Mouse (Mus musculus) thymus, adult 18-20 months (tissue): ENCODE measurements around the gene Tctex1d1.

ENCODE experiments used
- DNase-seq, 2 experiments: peaks; one replicate each; pipeline ENCODE4 v3.0.0; 2022; ENCODE audit warnings: mixed read lengths in 2 of 2

The Tctex1d1 gene

GRCm38 (mm10) chr4:102978440-102978839 lies at the start of gene Tctex1d1:
Tctex1d1 (plus strand) TSS chr4:102978606.
- DNase-seq, result no peak

GRCm38 (mm10) chr4:102929491-102929890 lies 48.9 kb upstream of the Tctex1d1 start:
- no peak for DNase-seq

- no peak for DNase-seq
These were observed 47.7 kb upstream of the Tctex1d1 start for GRCm38 (mm10) chr4:102930679-102931078.

- DNase-seq, result no peak
These were observed 38.1 kb upstream of the Tctex1d1 start for GRCm38 (mm10) chr4:102940266-102940665.

GRCm38 (mm10) chr4:102940738-102941137 lies 37.7 kb upstream of the Tctex1d1 start:
- DNase-seq, result no peak

GRCm38 (mm10) chr4:102944325-102944724 lies 34.1 kb upstream of the Tctex1d1 start:
- no peak for DNase-seq

GRCm38 (mm10) chr4:102952476-102952875 lies 25.9 kb upstream of the Tctex1d1 start:
- no peak for DNase-seq

GRCm38 (mm10) chr4:102955294-102955956 lies 23.0 kb upstream of the Tctex1d1 start:
- no peak for DNase-seq

GRCm38 (mm10) chr4:102959409-102959808 lies 19.0 kb upstream of the Tctex1d1 start:
- no peak for DNase-seq

GRCm38 (mm10) chr4:102964174-102964573 lies 14.2 kb upstream of the Tctex1d1 start:
- DNase-seq, result no peak

GRCm38 (mm10) chr4:102967811-102968210 lies 10.6 kb upstream of the Tctex1d1 start:
- no peak for DNase-seq

GRCm38 (mm10) chr4:102969599-102969998 lies 8.8 kb upstream of the Tctex1d1 start:
- DNase-seq, result no peak

GRCm38 (mm10) chr4:102971159-102971558 lies 7.2 kb upstream of the Tctex1d1 start:
- no peak for DNase-seq

GRCm38 (mm10) chr4:102972071-102972470 lies 6.3 kb upstream of the Tctex1d1 start:
- no peak for DNase-seq

- DNase-seq, result no peak
These were observed 4.2 kb upstream of the Tctex1d1 start for GRCm38 (mm10) chr4:102974172-102974571.

GRCm38 (mm10) chr4:102976290-102977275 lies 1.8 kb upstream of the Tctex1d1 start:
- no peak for DNase-seq

GRCm38 (mm10) chr4:102977778-102978321 lies 556 bp upstream of the Tctex1d1 start:
- no peak for DNase-seq

GRCm38 (mm10) chr4:102979385-102979784 lies 979 bp downstream of the Tctex1d1 start:
- no peak for DNase-seq

- no peak for DNase-seq
These were observed 3.3 kb downstream of the Tctex1d1 start for GRCm38 (mm10) chr4:102981709-102982108.

GRCm38 (mm10) chr4:102986173-102986572 lies 7.8 kb downstream of the Tctex1d1 start:
- DNase-seq, result no peak

- DNase-seq, result no peak
These were observed 8.5 kb downstream of the Tctex1d1 start for GRCm38 (mm10) chr4:102986917-102987316.

- DNase-seq, result no peak
These were observed 8.9 kb downstream of the Tctex1d1 start for GRCm38 (mm10) chr4:102987325-102987724.

- peak in 1 of 2 experiments; percentile 51 for DNase-seq
These were observed 9.3 kb downstream of the Tctex1d1 start for GRCm38 (mm10) chr4:102987756-102988155.
